Mouse (Mus musculus) MEL (cell line): ENCODE results near the gene Kat8. TPM values are rescaled to one million over a fixed set of nuclear protein-coding genes. Genes with fewer than 3 reads are reported as not detected.

Experiments used
- DNase-seq: peaks from one replicate; pipeline ENCODE4 v3.0.0; 2011; ENCODE audit warnings: low read depth, low spot score
- H3K27ac ChIP-seq: 2 replicates; pipeline ENCODE4 v1.5.1; 2012; ENCODE audit warnings: low read depth, mild to moderate bottlenecking, control low read depth, low read length, moderate library complexity; ENCODE audit not compliant: control insufficient read depth
- H3K27me3 ChIP-seq, 2 experiments: fragments of 150-350 bp in 1 of 2; sonication (generic) in 1 of 2; 2 replicates each; pipeline ENCODE4 v1.6.1; 2012; ENCODE audit warnings: low read length in 2 of 2, mild to moderate bottlenecking in 2 of 2, improper control_type of control experiment in 1 of 2, moderate library complexity in 1 of 2; ENCODE audit not compliant: insufficient read depth in 2 of 2, control insufficient read depth in 1 of 2
- H3K36me3 ChIP-seq, 2 experiments: 2 replicates each; pipeline ENCODE4 v1.6.1; 2012 to 2014; ENCODE audit warnings: low read length in 2 of 2, improper control_type of control experiment in 1 of 2, inconsistent platforms in 1 of 2, mild to moderate bottlenecking in 1 of 2; ENCODE audit not compliant: insufficient read depth in 2 of 2, control insufficient read depth in 1 of 2
- H3K4me1 ChIP-seq, 2 experiments: fragments of 150-350 bp in 1 of 2; sonication (generic) in 1 of 2; 2 replicates each; pipeline ENCODE4 v1.6.1; 2012; ENCODE audit warnings: low read length in 2 of 2, improper control_type of control experiment in 1 of 2, mild to moderate bottlenecking in 1 of 2; ENCODE audit not compliant: insufficient read depth in 2 of 2, control insufficient read depth in 1 of 2
- H3K4me3 ChIP-seq, 2 experiments: fragments of 150-350 bp in 1 of 2; sonication (generic) in 1 of 2; 2 replicates each; pipeline ENCODE4 v1.5.1; 2012; ENCODE audit warnings: low read depth in 2 of 2, low read length in 2 of 2, mild to moderate bottlenecking in 2 of 2, moderate library complexity in 2 of 2, control low read depth in 1 of 2, improper control_type of control experiment in 1 of 2; ENCODE audit not compliant: control insufficient read depth in 1 of 2, insufficient read depth in 1 of 2
- H3K79me2 ChIP-seq: 2 replicates; pipeline ENCODE4 v1.6.1; 2012; ENCODE audit warnings: mild to moderate bottlenecking, low read length, moderate library complexity; ENCODE audit not compliant: control insufficient read depth, poor library complexity, insufficient read depth
- H3K9ac ChIP-seq: 2 replicates; pipeline ENCODE4 v1.6.1; 2012; ENCODE audit warnings: low read depth, mild to moderate bottlenecking, control low read depth, low read length, moderate library complexity; ENCODE audit not compliant: control insufficient read depth, poor library complexity, severe bottlenecking
- H3K9me3 ChIP-seq: fragments of 150-350 bp; sonication (generic); replicated peaks from 2 replicates; pipeline ENCODE4 v1.6.1; 2012; ENCODE audit warnings: mild to moderate bottlenecking, low read length, improper control_type of control experiment, moderate library complexity; ENCODE audit not compliant: insufficient read depth
- CHD1 ChIP-seq: IDR thresholded peaks from 2 replicates; pipeline ENCODE4 v1.6.1; 2012; ENCODE audit warnings: low read depth, mild to moderate bottlenecking, inconsistent platforms, low read length, improper control_type of control experiment
- CHD2 ChIP-seq: IDR thresholded peaks from 2 replicates; pipeline ENCODE4 v1.6.1; 2011; ENCODE audit warnings: low read length, improper control_type of control experiment
- CTCF ChIP-seq, 3 experiments: IDR thresholded peaks in 2 of 3; conservative IDR thresholded peaks in 1 of 3; 2 replicates each; pipeline ENCODE4 v1.5.1; 2011 to 2012; ENCODE audit warnings: low read length in 3 of 3, low read depth in 2 of 3, mild to moderate bottlenecking in 2 of 3, improper control_type of control experiment in 1 of 3, inconsistent platforms in 1 of 3, mixed read lengths in 1 of 3, moderate library complexity in 1 of 3; ENCODE audit not compliant: control insufficient read depth in 1 of 3, insufficient read depth in 1 of 3, poor library complexity in 1 of 3, severe bottlenecking in 1 of 3
- E2F4 ChIP-seq: IDR thresholded peaks from 2 replicates; pipeline ENCODE4 v1.6.1; 2011; ENCODE audit warnings: low read depth, low read length, improper control_type of control experiment, borderline replicate concordance
- EP300 ChIP-seq, 2 experiments: IDR thresholded peaks; 2 replicates each; pipeline ENCODE4 v1.6.1; 2011; ENCODE audit warnings: improper control_type of control experiment in 2 of 2, low read length in 2 of 2, low read depth in 1 of 2, mild to moderate bottlenecking in 1 of 2
- ETS1 ChIP-seq: IDR thresholded peaks from 2 replicates; pipeline ENCODE4 v1.6.1; 2012; ENCODE audit warnings: low read depth, mild to moderate bottlenecking, inconsistent platforms, low read length, improper control_type of control experiment, moderate library complexity
- GATA1 ChIP-seq: IDR thresholded peaks from 2 replicates; pipeline ENCODE4 v1.6.1; 2011; ENCODE audit warnings: low read depth, low read length, improper control_type of control experiment
- JUND ChIP-seq: IDR thresholded peaks from 2 replicates; pipeline ENCODE4 v1.6.1; 2011; ENCODE audit warnings: low read depth, mild to moderate bottlenecking, improper control_type of control experiment, low read length
- MAZ ChIP-seq: IDR thresholded peaks from 2 replicates; pipeline ENCODE4 v1.6.1; 2012; ENCODE audit warnings: low read depth, mild to moderate bottlenecking, inconsistent platforms, low read length, improper control_type of control experiment
- MXI1 ChIP-seq: IDR thresholded peaks from 2 replicates; pipeline ENCODE4 v1.6.1; 2011; ENCODE audit warnings: mild to moderate bottlenecking, low read depth, low read length, improper control_type of control experiment
- MYB ChIP-seq: IDR thresholded peaks from 2 replicates; pipeline ENCODE4 v1.6.1; 2011; ENCODE audit warnings: mild to moderate bottlenecking, low read depth, low read length, improper control_type of control experiment
- MYC ChIP-seq: IDR thresholded peaks from 2 replicates; pipeline ENCODE4 v1.6.1; 2011; ENCODE audit warnings: low read depth, mild to moderate bottlenecking, low read length, improper control_type of control experiment, moderate library complexity
- NELFE ChIP-seq: IDR thresholded peaks from 2 replicates; pipeline ENCODE4 v1.6.1; 2011; ENCODE audit warnings: low read depth, low read length, improper control_type of control experiment
- NRF1 ChIP-seq: IDR thresholded peaks from 2 replicates; pipeline ENCODE4 v1.6.1; 2014; ENCODE audit warnings: low read depth, mild to moderate bottlenecking, inconsistent platforms, low read length, improper control_type of control experiment, moderate library complexity; ENCODE audit not compliant: poor library complexity, insufficient read depth, severe bottlenecking
- POLR2AphosphoS2 ChIP-seq: IDR thresholded peaks from 2 replicates; pipeline ENCODE4 v1.6.1; 2011; ENCODE audit warnings: low read length, improper control_type of control experiment
- POLR2AphosphoS5 ChIP-seq: IDR thresholded peaks from 2 replicates; pipeline ENCODE4 v1.6.1; 2012; ENCODE audit warnings: low read depth, borderline replicate concordance, mild to moderate bottlenecking, inconsistent platforms, low read length, moderate library complexity, mixed read lengths
- RCOR1 ChIP-seq: IDR thresholded peaks from 2 replicates; pipeline ENCODE4 v1.6.1; 2012; ENCODE audit warnings: low read depth, mild to moderate bottlenecking, inconsistent platforms, low read length, improper control_type of control experiment
- SIN3A ChIP-seq: IDR thresholded peaks from 2 replicates; pipeline ENCODE4 v1.6.1; 2012; ENCODE audit warnings: low read length, improper control_type of control experiment, inconsistent platforms
- TBP ChIP-seq: IDR thresholded peaks from 2 replicates; pipeline ENCODE4 v1.8.0; 2011; ENCODE audit warnings: low read depth, low read length, improper control_type of control experiment
- TCF12 ChIP-seq: IDR thresholded peaks from 2 replicates; pipeline ENCODE4 v1.6.1; 2014; ENCODE audit warnings: low read depth, mild to moderate bottlenecking, inconsistent platforms, low read length, improper control_type of control experiment, moderate library complexity
- UBTF ChIP-seq: IDR thresholded peaks from 2 replicates; pipeline ENCODE4 v1.6.1; 2012; ENCODE audit warnings: low read depth, mild to moderate bottlenecking, inconsistent platforms, low read length, improper control_type of control experiment, moderate library complexity, borderline replicate concordance; ENCODE audit not compliant: insufficient read depth
- USF1 ChIP-seq: IDR thresholded peaks from 2 replicates; pipeline ENCODE4 v1.6.1; 2014; ENCODE audit warnings: low read depth, mild to moderate bottlenecking, inconsistent platforms, low read length, improper control_type of control experiment, moderate library complexity
- ZC3H11A ChIP-seq: IDR thresholded peaks from 2 replicates; pipeline ENCODE4 v1.6.1; 2012; ENCODE audit warnings: low read depth, mild to moderate bottlenecking, inconsistent platforms, low read length, improper control_type of control experiment
- ZKSCAN1 ChIP-seq: IDR thresholded peaks from 2 replicates; pipeline ENCODE4 v1.6.1; 2012; ENCODE audit warnings: low read depth, mild to moderate bottlenecking, inconsistent platforms, low read length, improper control_type of control experiment, moderate library complexity
- ZMIZ1 ChIP-seq: IDR thresholded peaks from 2 replicates; pipeline ENCODE4 v1.6.1; 2012; ENCODE audit warnings: low read depth, mild to moderate bottlenecking, inconsistent platforms, low read length, improper control_type of control experiment, moderate library complexity
- polyA plus RNA-seq, 2 experiments: library from polyadenylated mRNA; stranded (reverse) in 1 of 2; unstranded in 1 of 2; fragments of >175 nt in 1 of 2; fragments of >200 nt in 1 of 2; gene quantifications; 2 replicates each; pipeline versions ENCODE4 v1.2.1 to v1.2.4; 2012; ENCODE audit warnings: low replicate concordance in 2 of 2, low read depth in 1 of 2; ENCODE audit not compliant: insufficient read length in 2 of 2, insufficient read depth in 1 of 2, missing spikeins in 1 of 2
- total RNA-seq: library from RNA; depleted of rRNA; stranded (reverse); fragments of 300-350 nt; gene quantifications from 2 replicates; pipeline ENCODE4 v1.2.3, GENCODE M21; 2012

Kat8 gene
- total and polyA plus RNA-seq, 3 experiments, result 39.5 to 45.8 TPM; not detected in 1

DNA sequence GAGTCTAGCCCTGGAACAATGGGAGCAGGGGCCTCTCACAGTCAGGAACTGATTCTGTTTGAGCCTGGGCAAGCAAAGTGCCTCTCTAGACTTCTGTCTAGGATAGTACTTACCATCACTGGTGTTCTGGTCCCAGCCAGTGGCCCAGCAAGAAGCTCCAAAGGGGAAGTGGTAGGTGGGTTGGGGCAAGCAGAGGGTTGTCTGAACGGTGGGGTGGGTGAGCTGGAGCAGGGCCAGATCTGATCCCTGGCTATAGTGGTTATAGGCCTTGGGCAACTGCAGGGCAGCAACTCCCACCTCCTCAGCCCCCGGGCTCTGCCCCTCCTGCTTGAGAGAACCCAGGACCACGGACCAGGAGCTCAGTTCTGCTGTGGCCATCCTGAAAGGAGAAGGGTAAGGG lies 23.5 kb upstream of the Kat8 start:
- H3K9ac ChIP-seq, result no peak overlapping the region
- peaks cover 10% of the 10 kb centered on the region for H3K79me2 ChIP-seq
- H3K27me3 ChIP-seq, result no peaks in the 10 kb centered on the region
- TF ChIP-seq TCF12, result no peak
- TF ChIP-seq CHD1, result no peak
- no peak for TF ChIP-seq NRF1
- no peak for TF ChIP-seq ZC3H11A
- TF ChIP-seq POLR2AphosphoS5, result no peak
- TF ChIP-seq POLR2AphosphoS2, result no peak
- no peak for TF ChIP-seq SIN3A
- no peak for TF ChIP-seq CTCF (IDR thresholded peaks at IDR 0.05 in 2 of 3, conservative IDR thresholded peaks at IDR 0.05 in 1 of 3; ENCODE audit: control insufficient read depth in 1 of 3, insufficient read depth in 1 of 3, low read depth in 2 of 3, low read length in 3 of 3, poor library complexity in 1 of 3, severe bottlenecking in 1 of 3)
- TF ChIP-seq ZMIZ1, result no peak
- no peak for TF ChIP-seq CHD2
- TF ChIP-seq USF1, result no peak
- no peak for TF ChIP-seq JUND
- TF ChIP-seq ETS1, result no peak
- no peak for TF ChIP-seq MAZ
- TF ChIP-seq ZKSCAN1, result no peak
- TF ChIP-seq UBTF, result no peak
- no peak for TF ChIP-seq EP300 (IDR thresholded peaks at IDR 0.05; ENCODE audit: low read depth in 1 of 2, low read length in 2 of 2)
- no peaks in the 10 kb centered on the region for H3K9me3 ChIP-seq
- peak; percentile 44 for DNase-seq
- peaks cover 10 to 21% of the 10 kb centered on the region in 2 experiments for H3K4me1 ChIP-seq
- H3K27ac ChIP-seq, result no peak overlapping the region
- H3K36me3 ChIP-seq, result peaks cover 8 to 26% of the 10 kb centered on the region in 2 experiments; a peak in 3 of 4 replicates
- no peak overlapping the region for H3K4me3 ChIP-seq

DNA sequence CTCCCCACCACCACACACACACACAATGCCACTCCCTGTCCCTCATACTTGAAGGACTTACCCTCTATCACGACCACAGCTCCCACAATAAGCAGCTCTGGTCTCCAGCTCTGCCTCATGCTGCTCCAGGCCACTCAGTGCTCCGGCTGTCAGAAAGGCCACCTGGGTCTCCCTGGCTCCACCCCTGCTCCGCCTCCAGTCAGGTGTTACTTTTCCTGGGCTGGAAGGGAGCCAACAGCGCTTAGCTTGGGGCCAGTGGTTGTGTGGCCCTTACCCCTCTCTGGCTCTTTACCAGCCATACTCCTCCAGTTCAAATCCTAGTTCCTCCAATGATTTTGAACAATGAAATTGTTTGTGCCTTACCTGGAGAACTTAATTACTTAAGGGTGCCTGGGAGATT lies 21.5 kb upstream of the Kat8 start, which contains the start of gene Prss53:
Gene Prss53, minus strand, starts transcription at position 173 of the 400 bp plus-strand sequence.
- Histone ChIP-seq H3K27me3 (no peaks in the 10 kb centered on the region), H3K36me3 (peaks cover 6 to 7% of the 10 kb centered on the region in 2 experiments; a peak in 2 of 4 replicates), H3K4me1 (peaks cover 0 to 13% of the 10 kb centered on the region in 2 experiments; a peak in 3 of 4 replicates), H3K79me2 (no peaks in the 10 kb centered on the region), H3K9me3 (no peaks in the 10 kb centered on the region), H3K27ac (no peak within 1 kb of the TSS), H3K4me3 (no peak within 1 kb of the TSS), H3K9ac (no peak within 1 kb of the TSS)
- no peak for DNase-seq
- no peak for TF ChIP-seq TBP
- no peak for TF ChIP-seq MYC
- TF ChIP-seq NELFE, result no peak
- TF ChIP-seq NRF1, result no peak
- TF ChIP-seq MXI1, result no peak
- no peak for TF ChIP-seq GATA1
- TF ChIP-seq ZC3H11A, result no peak
- TF ChIP-seq ETS1, result no peak
- no peak for TF ChIP-seq SIN3A
- TF ChIP-seq TCF12, result no peak
- no peak for TF ChIP-seq CHD2
- TF ChIP-seq RCOR1, result no peak
- TF ChIP-seq E2F4, result no peak
- no peak for TF ChIP-seq CTCF (IDR thresholded peaks at IDR 0.05 in 2 of 3, conservative IDR thresholded peaks at IDR 0.05 in 1 of 3; ENCODE audit: control insufficient read depth in 1 of 3, insufficient read depth in 1 of 3, low read depth in 2 of 3, low read length in 3 of 3, poor library complexity in 1 of 3, severe bottlenecking in 1 of 3)
- no peak; the same call in 1 of the 2 replicates for TF ChIP-seq POLR2AphosphoS2
- no peak for TF ChIP-seq UBTF
- TF ChIP-seq MYB, result no peak
- no peak for TF ChIP-seq POLR2AphosphoS5
